Mouse (Mus musculus) bone marrow macrophage, adult 2 months (primary cell): Measurements from ENCODE around the gene Kmt2a.

Experiments used
- CTCF ChIP-seq: IDR thresholded peaks from 2 replicates; pipeline ENCODE4 v1.5.1; 2012; ENCODE audit warnings: low read depth, mild to moderate bottlenecking, low read length, moderate library complexity
- POLR2A ChIP-seq: IDR thresholded peaks from 2 replicates; pipeline ENCODE4 v1.6.1; 2012; ENCODE audit warnings: mild to moderate bottlenecking, low read depth, low read length, borderline replicate concordance

GRCm38 (mm10) chr9:44805536-44805935 lies 75.6 kb downstream of the Kmt2a start:
- TF ChIP-seq CTCF (no peak), POLR2A (no peak)
